In the genomic region with DNA sequence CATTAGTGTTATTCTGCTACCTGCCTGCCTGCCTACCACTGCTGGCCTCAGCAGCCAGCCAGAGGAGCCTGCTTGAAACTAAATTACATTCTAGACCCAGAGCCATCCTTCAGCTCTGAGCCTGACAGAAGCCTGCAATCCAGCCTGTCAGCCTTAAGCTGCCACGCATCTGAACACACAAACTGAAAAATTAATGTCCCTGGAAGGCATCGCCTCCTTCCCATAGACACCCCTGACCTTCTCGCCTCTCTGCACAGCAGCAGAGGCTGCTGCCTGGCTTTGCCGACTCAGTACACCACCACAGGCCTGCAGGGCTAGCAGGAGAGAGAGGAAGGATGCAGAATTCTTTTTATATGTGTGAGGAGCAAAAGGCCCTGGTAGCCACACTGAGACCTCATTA, we compare ENCODE assay signal across 22 mouse cellular contexts.
A peak's percentile ranks its signal among the peaks of the same experiment; 100 is the strongest.
DNase-seq lines count a peak whose midpoint lies in the region; ATAC-seq lines count a peak whose summit lies in the region.
"Had no signal": no experiment of that assay in that cellular context is flagged by ENCODE, and none has a peak within 500 bp of the region (broad histone marks: within the 10 kb centered on the region; RNA-seq: fewer than 3 reads in every experiment).

No protein-coding gene starts in this region.

- ATAC-seq in lung, embryonic 15.5 days (ENCODE audit: borderline replicate concordance, extremely low read depth, low FRiP score, low TSS enrichment) = peak; percentile 31; the same call in 1 of the 2 replicates
- 0 out of 2 replicates have a peak, but pooled peaks have one; percentile 59 for ATAC-seq in hindbrain, embryonic 15.5 days (ENCODE audit: low FRiP score, low read depth)
- peak; percentile 50; the same call in 1 of the 2 replicates for ATAC-seq in midbrain, embryonic 13.5 days
- ATAC-seq in intestine, embryonic 15.5 days = no peak
- ATAC-seq: activated CD4-positive, CD25-positive, alpha-beta regulatory T cell, adult 4 months; forebrain, postnatal 0 days; intestine, postnatal 0 days had no signal

- no peaks in the 10 kb centered on the region for H3K36me3 ChIP-seq in lung, embryonic 15.5 days
- H3K36me3 ChIP-seq in hindbrain, embryonic 15.5 days = no peaks in the 10 kb centered on the region
- no peaks in the 10 kb centered on the region for H3K36me3 ChIP-seq in midbrain, embryonic 13.5 days
- no peaks in the 10 kb centered on the region for H3K36me3 ChIP-seq in intestine, embryonic 15.5 days
- H3K36me3 ChIP-seq: forebrain, embryonic 10.5 days; heart, embryonic 15.5 days; liver, embryonic 13.5 days had no signal

- no peak overlapping the region for H3K4me3 ChIP-seq in lung, embryonic 15.5 days
- no peak overlapping the region for H3K4me3 ChIP-seq in hindbrain, embryonic 15.5 days
- H3K4me3 ChIP-seq in midbrain, embryonic 13.5 days (replicated peaks) = no peak overlapping the region
- no peak overlapping the region for H3K4me3 ChIP-seq in intestine, embryonic 15.5 days (replicated peaks)
- H3K4me3 ChIP-seq: forebrain, embryonic 10.5 days; heart, adult 2 months; heart, embryonic 15.5 days; liver, embryonic 13.5 days had no signal

- no peaks in the 10 kb centered on the region for H3K4me1 ChIP-seq in lung, embryonic 15.5 days
- H3K4me1 ChIP-seq in hindbrain, embryonic 15.5 days (replicated peaks) = no peaks in the 10 kb centered on the region
- no peaks in the 10 kb centered on the region for H3K4me1 ChIP-seq in midbrain, embryonic 13.5 days (replicated peaks)
- no peaks in the 10 kb centered on the region for H3K4me1 ChIP-seq in intestine, embryonic 15.5 days (replicated peaks)
- H3K4me1 ChIP-seq: heart, embryonic 15.5 days; liver, embryonic 13.5 days had no signal

- no peak overlapping the region for H3K9ac ChIP-seq in lung, embryonic 15.5 days
- no peak overlapping the region for H3K9ac ChIP-seq in hindbrain, embryonic 15.5 days
- H3K9ac ChIP-seq in midbrain, embryonic 13.5 days (replicated peaks) = no peak overlapping the region
- H3K9ac ChIP-seq in intestine, embryonic 15.5 days = no peak overlapping the region
- H3K9ac ChIP-seq: forebrain, postnatal 0 days; heart, embryonic 15.5 days; liver, embryonic 13.5 days had no signal

- WGBS in lung, embryonic 15.5 days = 46% methylated on average over 4 of the region's 4 CpGs
- WGBS in hindbrain, embryonic 15.5 days = 62% methylated on average over 4 of the region's 4 CpGs
- 68% methylated on average over 4 of the region's 4 CpGs for WGBS in midbrain, embryonic 13.5 days
- 59% methylated on average over 4 of the region's 4 CpGs for WGBS in intestine, embryonic 15.5 days

- H3K27ac ChIP-seq in lung, embryonic 15.5 days = no peak overlapping the region
- peak overlapping the region; percentile 9; the same call in 1 of the 2 replicates for H3K27ac ChIP-seq in hindbrain, embryonic 15.5 days (replicated peaks)
- H3K27ac ChIP-seq in midbrain, embryonic 13.5 days = peak overlapping the region; percentile 45
- H3K27ac ChIP-seq in intestine, embryonic 15.5 days = no peak overlapping the region
- H3K27ac ChIP-seq: forebrain, embryonic 10.5 days; heart, adult 2 months; heart, embryonic 15.5 days; liver, embryonic 13.5 days had no signal

- no peaks in the 10 kb centered on the region for H3K9me3 ChIP-seq in lung, embryonic 15.5 days
- H3K9me3 ChIP-seq in hindbrain, embryonic 15.5 days = no peaks in the 10 kb centered on the region
- no peaks in the 10 kb centered on the region for H3K9me3 ChIP-seq in midbrain, embryonic 13.5 days
- H3K9me3 ChIP-seq in intestine, embryonic 15.5 days = no peaks in the 10 kb centered on the region
- H3K9me3 ChIP-seq: forebrain, embryonic 10.5 days; heart, embryonic 15.5 days; liver, embryonic 13.5 days had no signal

- DNase-seq in lung, postnatal 36 days = no peak
- DNase-seq in retina, embryonic 14.5 days (ENCODE audit: low spot score) = peak; percentile 6
- no peak for DNase-seq in gastrocnemius, postnatal 4 days (ENCODE audit: low spot score in 2 of 2)
- DNase-seq: adrenal gland, adult 8-10 months; cerebellum, adult 18-20 months; cerebellum, postnatal 14 days; forebrain, postnatal 0 days; gastrocnemius, postnatal 25 days; heart, adult 2 months; kidney, postnatal 4 days; liver, embryonic 13.5 days; lung, adult 2 months; thymus, adult 18-20 months; thymus, postnatal 36 days had no signal

- H3K27me3 ChIP-seq in lung, embryonic 15.5 days = no peaks in the 10 kb centered on the region
- no peaks in the 10 kb centered on the region for H3K27me3 ChIP-seq in hindbrain, embryonic 15.5 days
- no peaks in the 10 kb centered on the region for H3K27me3 ChIP-seq in midbrain, embryonic 13.5 days
- no peaks in the 10 kb centered on the region for H3K27me3 ChIP-seq in intestine, embryonic 15.5 days (replicated peaks)
- H3K27me3 ChIP-seq: heart, embryonic 15.5 days; liver, embryonic 13.5 days had no signal

- H3K4me2 ChIP-seq in lung, embryonic 15.5 days = no peak overlapping the region
- no peak overlapping the region for H3K4me2 ChIP-seq in hindbrain, embryonic 15.5 days
- H3K4me2 ChIP-seq in midbrain, embryonic 13.5 days (replicated peaks) = no peak overlapping the region
- no peak overlapping the region for H3K4me2 ChIP-seq in intestine, embryonic 15.5 days (replicated peaks)
- H3K4me2 ChIP-seq: heart, embryonic 15.5 days; liver, embryonic 13.5 days had no signal

Comparison
In these comparisons a context has a peak if more than half of its experiments do, and no peak if none do; other contexts are left out.
1. H3K27ac ChIP-seq: peak in hindbrain, embryonic 15.5 days (single experiment) and midbrain, embryonic 13.5 days (single experiment); none in lung, embryonic 15.5 days (single experiment) and intestine, embryonic 15.5 days (single experiment).